Mouse (Mus musculus) erythroblast, embryonic 14.5 days (primary cell): ENCODE measurements around the gene Cpsf7. TPM values are rescaled to one million over a fixed set of nuclear protein-coding genes. Genes with fewer than 3 reads are reported as not detected.

ENCODE experiments used
- H3K27me3 ChIP-seq: 2 replicates; pipeline ENCODE4 v1.6.1; 2012; ENCODE audit warnings: inconsistent platforms; ENCODE audit not compliant: control insufficient read depth
- H3K36me3 ChIP-seq: 2 replicates; pipeline ENCODE4 v1.6.1; 2012; ENCODE audit warnings: mild to moderate bottlenecking, inconsistent platforms; ENCODE audit not compliant: control insufficient read depth
- H3K4me1 ChIP-seq: 2 replicates; pipeline ENCODE4 v1.6.1; 2012; ENCODE audit warnings: inconsistent platforms; ENCODE audit not compliant: control insufficient read depth
- H3K4me3 ChIP-seq: replicated peaks from 2 replicates; pipeline ENCODE3; 2012; ENCODE audit warnings: moderate library complexity, mild to moderate bottlenecking, inconsistent platforms
- H3K9me3 ChIP-seq: 2 replicates; pipeline ENCODE4 v1.6.1; 2012; ENCODE audit warnings: low read length, inconsistent platforms, mixed read lengths; ENCODE audit not compliant: control insufficient read depth
- GATA1 ChIP-seq: IDR thresholded peaks from 2 replicates; pipeline ENCODE4 v1.6.1; 2012; ENCODE audit warnings: low read length, inconsistent platforms, mixed read lengths
- TAL1 ChIP-seq: IDR thresholded peaks from 3 replicates; pipeline ENCODE4 v1.6.1; 2012; ENCODE audit warnings: low read length, inconsistent platforms, mixed read lengths
- polyA plus RNA-seq: library from polyadenylated mRNA; stranded (reverse); fragments of >175 nt; gene quantifications from 2 replicates; pipeline ENCODE4 v1.2.3, GENCODE M21; 2012

Cpsf7 gene
- polyA plus RNA-seq, 1 experiment, result 1.5 TPM

DNA sequence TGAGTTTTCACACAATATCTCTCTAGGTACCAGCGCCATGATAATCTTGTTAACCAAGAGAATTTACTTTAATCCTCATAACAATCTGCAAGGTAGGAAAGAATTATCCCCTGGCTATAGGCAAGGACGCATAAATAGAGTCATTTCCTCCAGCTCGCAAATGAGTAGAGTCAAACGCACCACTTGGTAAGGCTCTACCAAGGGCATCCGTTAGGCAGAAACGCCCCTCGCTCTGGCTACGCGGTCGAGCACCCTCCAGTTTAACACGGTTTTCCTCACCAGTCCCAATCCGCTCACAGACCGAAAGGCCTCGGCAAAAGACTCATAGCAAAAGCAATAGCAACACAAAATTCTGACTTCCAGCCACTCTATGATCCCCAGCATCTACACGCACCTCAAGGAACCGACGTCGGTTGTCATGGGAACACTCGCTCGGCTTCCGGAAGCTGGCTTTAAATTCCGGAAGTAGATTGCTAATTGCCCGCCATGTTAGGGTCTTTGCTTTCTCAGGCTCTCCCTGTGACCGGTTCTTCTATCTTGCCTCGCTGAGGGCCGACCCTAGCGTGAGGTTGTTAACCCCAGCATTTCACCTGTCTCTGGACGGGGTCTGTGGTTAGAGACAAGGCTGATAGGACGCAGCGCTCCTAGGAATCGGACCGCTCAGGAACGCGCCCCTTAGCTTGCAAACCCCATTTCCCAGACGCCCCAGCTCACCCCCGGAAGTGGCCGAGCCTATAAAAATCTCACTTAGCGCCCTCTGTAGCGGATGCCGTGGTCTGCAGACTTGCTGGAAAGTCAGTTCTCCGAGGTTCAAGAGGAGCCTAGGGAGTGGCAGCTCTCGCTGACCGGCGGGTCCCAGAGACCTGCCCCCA is 51.9 kb downstream of the Cpsf7 start, which contains the start of the genes Cyb561a3 and Tmem138:
Gene Cyb561a3 (plus strand): TSS at position 483 of the 872 bp plus-strand sequence.
Gene Tmem138 (minus strand): TSS at position 673 of the 872 bp plus-strand sequence.
- Histone ChIP-seq H3K27me3 (no peaks in the 10 kb centered on the region), H3K36me3 (peaks cover 40% of the 10 kb centered on the region), H3K4me1 (peaks cover 39% of the 10 kb centered on the region), H3K4me3 (peak within 1 kb of the TSS; percentile 88), H3K9me3 (no peaks in the 10 kb centered on the region)
- TF ChIP-seq TAL1 (no peak), GATA1 (no peak)

DNA sequence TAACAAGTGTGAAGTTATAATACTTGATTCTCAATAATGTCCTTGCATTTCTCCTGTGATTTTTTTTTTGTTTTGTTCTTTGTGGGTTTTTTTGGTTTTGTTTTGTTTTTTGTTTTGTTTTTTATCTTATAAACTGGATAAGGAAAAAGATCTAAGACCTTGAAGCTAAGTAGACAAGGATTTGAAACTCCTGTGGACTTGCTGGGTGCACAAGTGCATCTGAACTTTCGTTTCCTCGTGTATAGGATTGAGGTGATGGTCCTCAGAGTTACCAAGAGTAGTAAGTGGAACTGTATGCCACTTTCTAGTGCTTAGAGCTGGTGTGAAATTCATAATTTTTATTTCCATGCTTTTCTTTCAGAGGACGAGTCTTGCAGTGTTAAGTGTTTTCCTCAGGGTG is 55.0 kb downstream of the Cpsf7 start:
- Histone ChIP-seq H3K27me3 (no peaks in the 10 kb centered on the region), H3K36me3 (peaks cover 28% of the 10 kb centered on the region)
- TF ChIP-seq TAL1, result no peak

DNA sequence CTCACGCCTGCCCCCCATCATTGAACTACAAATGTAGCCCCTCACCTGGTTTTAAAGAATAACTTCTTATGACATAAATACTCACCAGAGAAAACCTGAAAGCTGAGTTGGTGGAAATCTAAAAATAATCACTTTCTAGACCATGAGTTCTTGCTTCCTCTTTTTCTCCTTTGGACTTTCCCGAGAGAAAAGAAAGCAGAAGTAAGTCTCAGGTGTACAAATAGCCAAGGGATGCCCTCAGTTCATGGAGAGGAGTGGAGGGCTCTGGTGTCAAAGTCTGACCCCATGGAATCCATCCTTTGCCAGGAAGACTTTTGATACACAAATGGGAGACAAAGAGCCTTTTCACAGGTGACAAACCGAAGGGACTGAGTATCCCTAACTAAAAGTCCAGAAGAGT is 55.7 kb downstream of the Cpsf7 start:
- Histone ChIP-seq H3K27me3 (no peaks in the 10 kb centered on the region), H3K9me3 (no peaks in the 10 kb centered on the region), H3K36me3 (peaks cover 27% of the 10 kb centered on the region), H3K4me1 (peaks cover 35% of the 10 kb centered on the region), H3K4me3 (no peak overlapping the region)
- TF ChIP-seq TAL1, result no peak
- TF ChIP-seq GATA1, result no peak

More for the DNA sequence above, 55.0 kb downstream of the Cpsf7 start:
- H3K9me3 ChIP-seq, result no peaks in the 10 kb centered on the region
- no peak overlapping the region for H3K4me3 ChIP-seq
- H3K4me1 ChIP-seq, result peaks cover 39% of the 10 kb centered on the region

- Histone ChIP-seq H3K27me3 (no peaks in the 10 kb centered on the region), H3K9me3 (no peaks in the 10 kb centered on the region), H3K36me3 (peaks cover 30% of the 10 kb centered on the region), H3K4me3 (no peak overlapping the region), H3K4me1 (peaks cover 25% of the 10 kb centered on the region)
- TF ChIP-seq GATA1 (no peak), TAL1 (no peak)
Observed at GRCm38 (mm10) chr19:10581984-10582383, 56.9 kb downstream of the Cpsf7 start.

- H3K4me1 ChIP-seq, result peaks cover 12% of the 10 kb centered on the region
- TF ChIP-seq GATA1, result no peak
- H3K27me3 ChIP-seq, result no peaks in the 10 kb centered on the region
- H3K4me3 ChIP-seq, result no peak overlapping the region
- H3K9me3 ChIP-seq, result no peaks in the 10 kb centered on the region
- peaks cover 38% of the 10 kb centered on the region for H3K36me3 ChIP-seq
Observed at GRCm38 (mm10) chr19:10583550-10584146, 58.6 kb downstream of the Cpsf7 start.

GRCm38 (mm10) chr19:10585112-10585511 is 60.0 kb downstream of the Cpsf7 start:
- no peaks in the 10 kb centered on the region for H3K9me3 ChIP-seq
- H3K36me3 ChIP-seq, result peaks cover 44% of the 10 kb centered on the region
- peaks cover 2% of the 10 kb centered on the region for H3K4me1 ChIP-seq
- H3K4me3 ChIP-seq, result no peak overlapping the region
- TF ChIP-seq TAL1 (no peak), GATA1 (no peak)
- no peaks in the 10 kb centered on the region for H3K27me3 ChIP-seq

- Histone ChIP-seq H3K4me1 (peaks cover 2% of the 10 kb centered on the region), H3K36me3 (peaks cover 41% of the 10 kb centered on the region), H3K27me3 (no peaks in the 10 kb centered on the region), H3K4me3 (no peak overlapping the region), H3K9me3 (no peaks in the 10 kb centered on the region)
- TF ChIP-seq TAL1, result no peak
- TF ChIP-seq GATA1, result no peak
Observed at GRCm38 (mm10) chr19:10587231-10587630, 62.2 kb downstream of the Cpsf7 start.

- H3K4me3 ChIP-seq, result no peak overlapping the region
- no peaks in the 10 kb centered on the region for H3K9me3 ChIP-seq
- peaks cover 45% of the 10 kb centered on the region for H3K36me3 ChIP-seq
- H3K4me1 ChIP-seq, result peaks cover 2% of the 10 kb centered on the region
- no peak for TF ChIP-seq TAL1
- TF ChIP-seq GATA1, result no peak
- no peaks in the 10 kb centered on the region for H3K27me3 ChIP-seq
Observed at GRCm38 (mm10) chr19:10589127-10589857, 64.2 kb downstream of the Cpsf7 start.

GRCm38 (mm10) chr19:10590301-10590700 is 65.2 kb downstream of the Cpsf7 start:
- Histone ChIP-seq H3K4me3 (no peak overlapping the region), H3K9me3 (no peaks in the 10 kb centered on the region), H3K27me3 (no peaks in the 10 kb centered on the region), H3K4me1 (no peaks in the 10 kb centered on the region; the same call in 1 of the 2 replicates), H3K36me3 (peaks cover 49% of the 10 kb centered on the region)
- no peak for TF ChIP-seq GATA1
- TF ChIP-seq TAL1, result no peak
